Mouse (Mus musculus) lung, adult 10 weeks (tissue): ENCODE measurements around the gene Zfp683. TPM values are rescaled to one million over a fixed set of nuclear protein-coding genes. Genes with fewer than 3 reads are reported as not detected.

Source experiments
- polyA plus RNA-seq: library from polyadenylated mRNA; stranded (reverse); fragments of 350-450 nt; fragmentation: Illumina TruSeq; extraction: RNeasy Lipid Tissue Mini Kit (QIAGEN cat#74804); gene quantifications from one replicate; pipeline ENCODE4 v1.2.3, GENCODE M21; 2014; ENCODE audit warnings: low read depth, low replicate concordance; ENCODE audit not compliant: insufficient read depth

Gene Zfp683
- 0.21 TPM for polyA plus RNA-seq

GRCm38 (mm10) chr4:134053538-134053937 is at the start of gene Zfp683:
TSS of gene Zfp683 (plus strand) at chr4:134053838.

GRCm38 (mm10) chr4:134018779-134019145 is 34.9 kb upstream of the Zfp683 start, which contains the start of gene Lin28a:
TSS of gene Lin28a (minus strand) at chr4:134018841.

GRCm38 (mm10) chr4:134060135-134060865 is 6.7 kb downstream of the Zfp683 start, which contains the start of gene Crybg2:
TSS of gene Crybg2 (plus strand) at chr4:134060815.

GRCm38 (mm10) chr4:134094923-134095547 is 41.4 kb downstream of the Zfp683 start, which contains the start of gene Cd52:
TSS of gene Cd52 (minus strand) at chr4:134095082.

GRCm38 (mm10) chr4:134101979-134102741 is 48.5 kb downstream of the Zfp683 start, which contains the start of gene Ubxn11:
TSS of gene Ubxn11 (plus strand) at chr4:134102570.

Other genes with a start within 250 kb of the Zfp683 start
- 23.5 TPM for gene Rps6ka1, start 166.0 kb upstream of the Zfp683 start, polyA plus RNA-seq
- gene Hmgn2, start 85.2 kb upstream of the Zfp683 start, polyA plus RNA-seq = 176 TPM
- 20.7 TPM for gene Dhdds, start 52.9 kb upstream of the Zfp683 start, polyA plus RNA-seq
- not detected for gene Lin28a, start 35.0 kb upstream of the Zfp683 start, polyA plus RNA-seq
- gene Crybg2, start 7.0 kb downstream of the Zfp683 start, polyA plus RNA-seq = 2.5 TPM
- 396 TPM for gene Cd52, start 41.2 kb downstream of the Zfp683 start, polyA plus RNA-seq
- 12.1 TPM for gene Ubxn11, start 48.7 kb downstream of the Zfp683 start, polyA plus RNA-seq
- gene Sh3bgrl3, start 75.0 kb downstream of the Zfp683 start, polyA plus RNA-seq = 356 TPM
- 6.3 TPM for gene Cep85, start 133.3 kb downstream of the Zfp683 start, polyA plus RNA-seq
- not detected for gene Gm7534, start 149.2 kb downstream of the Zfp683 start, polyA plus RNA-seq
- not detected for gene Catsper4, start 173.5 kb downstream of the Zfp683 start, polyA plus RNA-seq
- gene Cnksr1, start 184.6 kb downstream of the Zfp683 start, polyA plus RNA-seq = 5.7 TPM
- gene E130218I03Rik, start 189.8 kb downstream of the Zfp683 start, polyA plus RNA-seq = not detected
- gene Zfp593, start 191.8 kb downstream of the Zfp683 start, polyA plus RNA-seq = 8.1 TPM
- gene Gm30191, start 193.1 kb downstream of the Zfp683 start, polyA plus RNA-seq = not detected
- 19.9 TPM for gene Grrp1, start 200.3 kb downstream of the Zfp683 start, polyA plus RNA-seq
- gene Pdik1l, start 234.1 kb downstream of the Zfp683 start, polyA plus RNA-seq = 3.1 TPM